ENCODE assay signal across 12 mouse cellular contexts in genomic region chr14:118203031-118203430, GRCm38 (mm10). TPM values are rescaled to one million over a fixed set of nuclear protein-coding genes. Genes with fewer than 3 reads are reported as not detected.
DNase-seq lines count a peak whose midpoint lies in the region; ATAC-seq and TF ChIP-seq lines count a peak whose summit lies in the region.
"Had no signal": no experiment of that assay in that cellular context is flagged by ENCODE, and none has a peak within 500 bp of the region (broad histone marks: within the 10 kb centered on the region; RNA-seq: fewer than 3 reads in every experiment).

No protein-coding gene starts in this region.

- H3K27me3 ChIP-seq in cerebellum, adult 2 months (ENCODE audit: control insufficient read depth, insufficient read depth, low read length), result no peaks in the 10 kb centered on the region; the same call in 1 of the 2 replicates
- no peaks in the 10 kb centered on the region for H3K27me3 ChIP-seq in lung, postnatal 0 days (replicated peaks; ENCODE audit: insufficient read depth, low read length)
- peaks cover under 1% of the 10 kb centered on the region; the same call in 1 of the 2 replicates for H3K27me3 ChIP-seq in kidney, embryonic 15.5 days
- H3K27me3 ChIP-seq: embryonic facial prominence, embryonic 12.5 days had no signal

- intact Hi-C loops in left cerebral cortex, postnatal 4 days (cut with DNase I), result no loop called here

- 0 out of 2 replicates have a peak, but pooled peaks have one; percentile 13 for TF ChIP-seq CTCF in cerebellum, adult 2 months (IDR thresholded peaks at IDR 0.05; ENCODE audit: borderline replicate concordance, insufficient read depth, low read depth, low read length)
- TF ChIP-seq CTCF in lung, postnatal 0 days (IDR thresholded peaks at IDR 0.05), result peak; percentile 42

- ATAC-seq in lung, postnatal 0 days, result no peak
- ATAC-seq in kidney, embryonic 15.5 days (replicated peaks; ENCODE audit: low FRiP score), result no peak

- H3K4me2 ChIP-seq in lung, postnatal 0 days (replicated peaks; ENCODE audit: low read depth, low read length), result no peak overlapping the region
- H3K4me2 ChIP-seq in kidney, embryonic 15.5 days, result no peak overlapping the region
- H3K4me2 ChIP-seq: embryonic facial prominence, embryonic 12.5 days had no signal

- no peaks in the 10 kb centered on the region for H3K4me1 ChIP-seq in cerebellum, adult 2 months (ENCODE audit: control insufficient read depth, insufficient read depth, low read length)
- no peaks in the 10 kb centered on the region for H3K4me1 ChIP-seq in lung, postnatal 0 days (ENCODE audit: insufficient read depth, low read depth, low read length)
- H3K4me1 ChIP-seq in kidney, embryonic 15.5 days, result no peaks in the 10 kb centered on the region
- H3K4me1 ChIP-seq: embryonic facial prominence, embryonic 12.5 days had no signal

- H3K27ac ChIP-seq in cerebellum, adult 2 months (ENCODE audit: insufficient read depth, low read length), result no peak overlapping the region
- H3K27ac ChIP-seq in lung, postnatal 0 days (ENCODE audit: low read length), result no peak overlapping the region
- no peak overlapping the region for H3K27ac ChIP-seq in kidney, embryonic 15.5 days
- H3K27ac ChIP-seq: embryonic facial prominence, embryonic 12.5 days had no signal

- H3K9ac ChIP-seq in lung, postnatal 0 days (replicated peaks; ENCODE audit: low read depth), result no peak overlapping the region
- no peak overlapping the region for H3K9ac ChIP-seq in kidney, embryonic 15.5 days
- H3K9ac ChIP-seq: embryonic facial prominence, embryonic 12.5 days had no signal

- H3K4me3 ChIP-seq in cerebellum, adult 2 months (replicated peaks; ENCODE audit: insufficient read depth, low read depth, low read length), result no peak overlapping the region
- H3K4me3 ChIP-seq in lung, postnatal 0 days (ENCODE audit: low read depth, low read length), result no peak overlapping the region
- no peak overlapping the region for H3K4me3 ChIP-seq in kidney, embryonic 15.5 days (replicated peaks)
- H3K4me3 ChIP-seq: embryonic facial prominence, embryonic 12.5 days; myocyte had no signal

- DNase-seq in cerebellum, adult 2 months, result no peak
- DNase-seq in cerebellum, adult 11 months, result no peak
- no peak for DNase-seq in lung, postnatal 0 days (ENCODE audit: low spot score)
- DNase-seq in lung, postnatal 25 days (ENCODE audit: low spot score), result no peak
- peak; percentile 63 for DNase-seq in naive thymus-derived CD4-positive, alpha-beta T cell, adult 2 months (ENCODE audit: low read depth)
- DNase-seq in left cerebral cortex, postnatal 4 days, result no peak
- no peak for DNase-seq in cerebellum, postnatal 4 days (ENCODE audit: low spot score in 2 of 2)
- DNase-seq: gastrocnemius, postnatal 36 days had no signal

- H3K9me3 ChIP-seq in lung, postnatal 0 days (ENCODE audit: low read length), result no peaks in the 10 kb centered on the region
- H3K9me3 ChIP-seq in kidney, embryonic 15.5 days (replicated peaks), result no peaks in the 10 kb centered on the region

- TF ChIP-seq POLR2A in cerebellum, adult 2 months (IDR thresholded peaks at IDR 0.05; ENCODE audit: borderline replicate concordance, insufficient read depth, low read length), result no peak

- WGBS in cerebellum, adult 2 months, result 76% methylated on average over 7 of the region's 7 CpGs
- WGBS in lung, postnatal 0 days, result 82% methylated on average over 6 of the region's 7 CpGs
- WGBS in kidney, embryonic 15.5 days, result 85% methylated on average over 7 of the region's 7 CpGs

- H3K36me3 ChIP-seq in lung, postnatal 0 days (ENCODE audit: insufficient read depth, low read length), result no peaks in the 10 kb centered on the region
- H3K36me3 ChIP-seq in kidney, embryonic 15.5 days, result no peaks in the 10 kb centered on the region
- H3K36me3 ChIP-seq: embryonic facial prominence, embryonic 12.5 days had no signal

- TF ChIP-seq EP300 in lung, postnatal 0 days (IDR thresholded peaks at IDR 0.05), result no peak

RNA-seq across cellular contexts. Expression of gene Sox21, which starts 33.8 kb away (rescaled TPM):
- polyA plus RNA-seq in cerebellum, adult 2 months (2012; rRNA removed), result 4.9 and 5.6 TPM in 2 replicates
- polyA plus RNA-seq in lung, postnatal 0 days (2015; fragmentation: Nextera tagmentation; extraction: Ambion mirVana), result 0.11 and 0.14 TPM in 2 replicates
- 10 to 100 TPM; 10.8 to 11.7 TPM for total RNA-seq in left cerebral cortex, postnatal 4 days (2021)
- 0.08 TPM in 1 of 2 replicates, not detected in the other for polyA plus RNA-seq in kidney, embryonic 15.5 days (2015; fragmentation: Nextera tagmentation; extraction: Ambion mirVana)
- total RNA-seq: gastrocnemius, postnatal 36 days had no signal
- polyA plus RNA-seq: intestine, embryonic 14.5 days; myocyte had no signal
